Mouse (Mus musculus): ENCODE measurements around the gene Nap1l4.
A peak's percentile ranks its signal among the peaks of the same experiment; 100 is the strongest.
"Not testable (repeated sequence)": the region's sequence is repeated elsewhere in the genome, so short reads cannot be mapped to it uniquely, and the experiment has no call there.

Gene Nap1l4

DNA sequence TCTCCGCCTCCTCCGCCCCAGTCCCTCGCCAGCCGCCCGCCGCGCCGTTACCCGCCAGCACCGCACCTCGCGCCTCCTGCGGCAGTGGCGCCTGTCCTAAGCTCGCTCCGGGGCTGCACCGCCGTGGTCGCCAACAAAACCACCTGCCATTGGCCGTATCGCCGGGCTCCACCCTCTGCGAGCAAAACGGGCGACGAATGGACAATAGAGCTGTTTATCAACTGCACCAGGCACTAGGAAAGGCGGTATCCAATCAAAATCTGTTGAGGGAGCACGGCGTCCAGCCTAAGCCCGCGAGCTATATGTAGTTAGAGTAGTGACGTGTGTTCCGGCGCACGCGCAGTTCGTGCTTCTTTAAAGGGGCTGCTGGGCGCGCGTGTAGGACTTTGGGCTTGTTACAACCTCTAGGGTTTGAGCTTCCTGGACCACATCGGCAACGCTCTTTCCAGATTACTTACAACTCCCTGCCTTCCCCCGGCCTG lies at the start of gene Nap1l4:
Nap1l4 (minus strand) TSS at position 131 of the 482 bp plus-strand sequence.
- peak; percentile 99 for DNase-seq

DNA sequence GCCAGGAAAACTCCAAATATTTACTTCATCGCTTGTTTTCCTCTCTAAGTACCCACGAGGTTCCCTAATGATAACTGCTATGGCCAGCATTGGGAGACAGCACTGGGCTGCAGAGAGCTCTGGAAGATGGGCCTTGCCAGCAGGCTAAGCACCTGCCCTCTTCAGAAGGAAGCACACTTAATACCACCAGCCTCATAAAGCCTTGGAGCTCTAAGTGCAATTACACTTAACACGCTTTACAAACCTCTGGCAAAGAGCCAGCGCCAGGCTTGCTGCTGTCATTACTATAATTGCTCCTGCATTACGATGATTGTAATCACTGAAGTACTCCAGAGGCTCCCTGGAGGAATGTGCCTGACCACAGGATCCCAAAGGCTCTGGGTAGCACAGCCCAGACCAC lies 46.0 kb upstream of the Nap1l4 start:
- DNase-seq, result peak; percentile 18

DNA sequence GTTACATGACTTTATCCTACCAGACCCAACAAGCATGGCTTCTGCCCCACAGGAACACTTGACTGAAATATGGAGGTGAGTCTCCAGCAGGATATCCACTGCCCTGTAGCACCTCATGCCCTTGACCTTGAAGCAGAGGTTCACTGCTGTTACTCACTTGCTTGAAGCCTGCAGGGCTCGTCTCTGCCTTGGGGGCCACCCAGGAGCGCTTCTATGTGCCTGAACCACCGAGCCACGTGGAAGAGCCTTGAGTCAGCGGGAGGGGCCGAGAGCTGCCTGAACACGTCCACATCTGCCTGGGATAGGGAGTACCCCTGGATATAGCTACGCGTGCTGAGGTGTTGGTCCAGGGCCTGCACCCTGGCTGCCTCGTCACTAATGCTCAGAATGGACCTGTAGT lies 43.3 kb upstream of the Nap1l4 start:
- no peak for DNase-seq

DNA sequence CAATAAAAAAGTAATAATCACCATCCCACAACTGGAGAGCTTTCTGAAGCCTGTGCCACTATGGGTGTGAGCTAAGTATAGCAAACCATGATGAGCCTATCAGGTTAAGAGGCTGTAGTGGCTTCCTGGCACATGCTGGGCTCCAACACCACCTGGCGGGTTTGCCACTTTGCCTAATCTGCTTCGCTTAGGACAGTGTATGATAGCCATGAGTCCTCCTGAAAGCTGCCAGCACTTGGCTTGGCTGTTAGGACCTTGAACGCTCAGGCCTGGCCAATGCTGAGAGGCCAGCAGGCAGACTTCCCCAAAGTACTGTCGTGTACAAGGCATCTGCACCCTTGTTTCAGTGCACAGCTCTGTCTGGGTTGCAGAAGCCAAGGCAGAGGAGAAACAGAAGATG lies 39.1 kb upstream of the Nap1l4 start:
- no peak for DNase-seq

DNA sequence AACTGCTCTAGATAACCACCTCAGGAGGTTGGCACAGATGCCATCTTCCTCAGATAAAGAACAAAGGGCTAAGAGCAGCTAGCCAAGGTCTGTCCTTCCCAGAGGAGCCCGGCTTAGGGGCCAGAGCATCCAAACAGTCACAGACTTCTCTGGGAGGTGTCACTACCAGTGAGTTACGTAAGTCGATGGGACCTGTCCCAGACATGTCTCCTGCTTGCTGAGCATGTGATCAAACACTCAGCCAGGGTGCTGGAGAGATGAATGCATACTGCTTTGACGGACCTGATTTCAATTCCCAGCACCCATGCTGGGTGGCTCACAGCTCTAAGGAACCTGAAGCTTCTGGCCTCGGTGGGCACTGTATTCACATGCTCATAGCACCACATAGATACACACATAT lies 38.7 kb upstream of the Nap1l4 start:
- no peak for DNase-seq

DNA sequence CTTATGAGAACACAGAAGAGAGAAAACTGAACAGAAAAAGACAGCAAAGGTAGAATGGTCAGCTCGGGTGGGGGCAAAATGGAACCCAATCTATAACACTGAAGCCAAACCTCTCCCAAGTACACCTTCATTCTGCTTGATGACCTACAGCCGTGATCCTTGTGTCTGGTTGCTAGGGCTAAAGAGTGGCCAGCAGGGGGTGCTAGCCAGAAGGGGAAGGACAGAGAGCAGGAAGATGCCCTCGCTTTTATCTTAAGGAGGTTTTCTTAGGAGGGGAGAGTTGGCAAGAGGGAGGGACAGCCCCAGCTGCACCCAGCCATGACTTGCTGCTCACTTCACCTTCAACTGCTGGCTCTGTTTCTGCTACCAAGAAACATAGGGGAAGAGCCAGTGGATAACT lies 35.0 kb upstream of the Nap1l4 start:
- peak; percentile 70 for DNase-seq

DNA sequence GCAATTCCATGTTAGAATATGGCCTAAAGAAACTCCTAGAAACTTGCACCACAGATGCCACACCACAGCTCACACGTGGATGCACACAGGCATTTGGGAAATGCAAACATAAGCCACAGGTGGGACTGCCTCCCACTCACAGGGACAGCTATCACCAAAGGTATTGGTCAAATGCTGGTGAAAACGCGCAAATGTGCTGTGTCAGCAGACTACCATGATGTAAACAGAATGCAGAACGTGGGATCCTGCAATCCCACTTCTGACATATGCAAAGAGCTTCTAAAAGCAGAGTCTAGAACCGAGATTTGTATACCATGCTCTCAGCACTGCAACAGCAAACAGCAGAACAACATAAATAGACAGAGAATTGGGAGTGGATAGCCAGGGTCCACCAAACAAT lies 34.1 kb upstream of the Nap1l4 start:
- DNase-seq, result no peak

DNA sequence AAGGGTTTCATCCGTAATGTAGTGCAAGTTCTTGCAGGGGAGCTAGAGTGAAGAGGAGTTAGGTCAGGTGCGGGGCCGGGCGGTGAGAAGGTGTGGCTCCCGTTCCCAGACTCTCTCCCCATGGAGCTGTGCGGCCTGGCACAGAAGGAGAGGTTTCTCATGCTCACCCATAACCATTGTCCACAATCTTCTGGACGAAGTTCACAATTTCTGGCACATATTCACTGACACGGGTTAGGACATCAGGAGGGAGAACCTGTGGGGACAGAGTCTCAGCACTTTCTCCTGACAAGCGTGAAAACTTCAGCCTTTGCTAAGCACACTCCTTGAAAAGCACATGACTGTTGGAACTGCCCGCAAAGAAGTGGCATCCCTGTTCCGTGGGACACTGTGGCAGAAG lies 26.8 kb upstream of the Nap1l4 start:
- no peak for DNase-seq

DNA sequence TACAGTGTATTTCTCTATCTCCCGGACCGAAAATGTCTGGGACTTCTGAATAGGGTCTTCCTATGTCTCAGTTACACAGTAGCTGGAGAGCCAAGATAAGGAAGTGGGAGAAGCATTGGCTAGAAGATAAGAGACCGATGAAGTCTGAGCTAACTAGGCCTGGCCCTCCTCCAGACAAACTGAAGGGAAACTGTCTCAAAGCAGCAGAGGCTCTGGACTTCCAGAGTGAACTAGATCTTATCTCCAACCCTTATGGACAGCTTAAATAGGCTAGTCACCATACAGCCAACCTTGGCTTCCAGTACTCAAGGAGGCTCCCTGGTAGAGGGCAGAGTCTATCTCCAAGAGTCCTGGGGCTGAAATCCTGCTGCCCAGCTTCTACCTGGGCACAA lies 16.7 kb upstream of the Nap1l4 start:
- no peak for DNase-seq

DNA sequence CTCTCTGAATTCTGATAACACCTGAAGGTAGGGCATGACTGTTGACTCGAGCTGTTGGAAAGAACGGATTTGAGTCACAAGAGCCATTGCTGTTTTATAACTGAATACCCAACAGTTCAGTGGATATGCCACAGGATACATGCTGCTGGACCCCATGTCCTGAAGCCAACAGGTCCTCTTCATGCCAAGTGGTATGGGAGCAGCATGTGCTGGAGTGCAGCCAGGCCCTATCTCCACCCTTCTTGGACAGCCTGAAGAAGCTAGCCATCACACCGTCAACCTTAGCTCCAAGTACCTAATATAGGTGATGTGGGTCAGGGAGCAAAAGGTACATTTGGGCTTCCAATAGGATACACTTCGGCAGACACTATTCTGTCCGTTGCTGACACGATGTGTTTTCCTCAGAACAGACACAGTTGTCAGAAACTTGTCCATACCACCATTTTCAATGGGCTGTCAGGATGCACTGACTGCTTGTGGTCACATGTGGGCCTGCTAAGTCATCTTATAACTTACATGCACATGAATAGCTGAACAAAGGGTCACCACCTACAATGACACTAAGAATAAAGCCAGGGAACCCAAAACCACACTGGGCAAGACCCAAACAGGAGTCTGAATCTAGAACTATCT lies 16.2 kb upstream of the Nap1l4 start:
- DNase-seq, result no peak

DNA sequence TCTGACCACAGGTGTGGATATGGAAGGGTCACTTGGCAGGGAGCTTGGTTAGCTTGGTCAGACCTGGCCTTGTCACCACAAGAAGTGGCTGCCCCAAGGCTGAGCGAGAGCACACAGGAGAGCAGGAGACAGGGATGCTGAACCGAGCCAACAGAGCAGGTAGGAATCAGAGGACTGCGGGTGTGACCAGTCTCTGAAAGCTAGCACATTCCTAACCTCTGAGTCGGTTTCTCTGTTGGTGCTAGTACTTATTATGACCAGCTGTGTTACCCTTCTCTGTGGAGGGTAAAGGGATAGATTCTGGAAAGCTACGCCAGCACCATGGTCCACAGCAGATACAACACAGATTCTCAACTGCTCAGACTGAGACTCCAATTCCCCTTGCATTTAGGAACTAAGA lies 14.9 kb upstream of the Nap1l4 start:
- DNase-seq, result no peak

DNA sequence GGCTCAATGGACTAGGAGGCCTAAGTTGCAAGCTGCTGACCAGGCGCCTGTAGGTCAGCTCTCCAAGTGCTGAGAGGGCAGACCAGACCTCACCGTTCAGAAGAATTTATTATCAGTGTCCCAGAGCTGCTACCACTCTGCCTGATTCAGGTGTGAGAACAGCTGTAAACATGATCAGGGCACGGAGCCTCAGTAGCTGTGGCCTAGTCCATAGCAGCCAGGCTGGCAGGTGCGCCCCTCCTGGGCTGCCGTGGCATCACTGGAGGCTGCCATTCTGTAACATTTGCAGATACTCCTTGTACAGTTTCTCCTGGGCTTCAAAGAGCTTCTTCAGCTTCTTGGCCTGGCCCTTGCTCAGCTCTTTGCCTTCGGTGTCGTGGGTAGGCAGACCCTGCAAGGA lies 8.7 kb upstream of the Nap1l4 start:
- no peak for DNase-seq

DNA sequence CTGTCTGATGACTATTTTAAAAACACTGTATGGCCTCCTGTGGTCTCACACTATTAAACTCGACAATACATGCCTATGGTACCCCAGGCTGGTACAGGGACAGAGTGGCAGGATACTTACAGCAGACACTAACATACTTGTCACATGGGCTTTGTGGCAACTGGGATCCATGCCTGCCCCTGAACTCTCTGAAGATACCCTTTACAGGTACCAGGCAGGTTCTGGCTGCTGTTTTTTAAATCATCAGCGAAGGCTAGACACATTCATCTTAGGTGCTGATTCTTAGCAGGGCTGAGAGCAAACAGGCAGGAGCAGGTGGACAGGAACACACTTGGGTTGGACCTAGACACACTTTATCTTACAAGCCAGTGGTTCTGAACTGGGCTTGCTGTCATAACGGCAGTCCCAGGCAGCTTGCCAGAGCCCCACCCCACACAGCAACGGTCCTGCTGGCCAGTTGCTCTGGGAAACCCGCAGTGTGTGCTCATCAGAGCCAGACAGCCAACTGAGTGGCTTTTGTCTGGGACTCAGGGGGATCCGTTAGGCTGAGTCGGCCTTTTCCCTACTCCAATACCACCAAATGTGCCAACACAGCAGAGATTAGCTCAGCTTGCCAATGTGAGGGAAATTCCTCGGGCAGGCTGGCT lies 8.2 kb upstream of the Nap1l4 start:
- peak; percentile 64 for DNase-seq

DNA sequence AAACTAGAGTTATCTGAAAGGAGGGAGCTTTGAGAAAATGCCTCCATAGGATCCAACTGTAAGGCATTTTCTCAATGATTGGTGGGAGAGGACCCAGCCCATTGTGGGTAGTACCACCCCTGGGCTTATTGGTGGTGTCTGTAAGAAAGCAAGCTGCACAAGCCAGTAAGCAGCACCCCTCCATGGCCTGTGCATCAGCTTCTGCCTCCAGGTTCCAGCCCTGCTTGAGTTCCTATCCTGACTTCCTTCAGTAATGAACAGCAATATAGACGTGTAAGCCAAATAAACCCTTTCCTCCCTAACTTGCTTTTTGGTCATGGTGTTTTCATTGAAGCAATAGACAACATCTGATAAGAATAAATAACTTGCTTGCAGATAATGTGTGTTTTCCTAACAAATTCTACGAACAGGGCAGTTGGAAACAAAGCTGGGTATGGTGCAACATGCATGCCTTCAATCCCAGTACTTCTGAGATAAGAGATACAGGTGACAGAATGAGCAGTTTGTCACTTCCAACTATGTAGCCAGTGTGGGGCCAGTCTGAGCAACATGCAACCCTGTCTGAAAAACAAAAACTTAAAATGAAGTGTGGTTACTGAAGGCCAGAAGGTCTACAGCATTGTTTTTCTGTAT lies 798 bp upstream of the Nap1l4 start:
- peak; percentile 7 for DNase-seq

DNA sequence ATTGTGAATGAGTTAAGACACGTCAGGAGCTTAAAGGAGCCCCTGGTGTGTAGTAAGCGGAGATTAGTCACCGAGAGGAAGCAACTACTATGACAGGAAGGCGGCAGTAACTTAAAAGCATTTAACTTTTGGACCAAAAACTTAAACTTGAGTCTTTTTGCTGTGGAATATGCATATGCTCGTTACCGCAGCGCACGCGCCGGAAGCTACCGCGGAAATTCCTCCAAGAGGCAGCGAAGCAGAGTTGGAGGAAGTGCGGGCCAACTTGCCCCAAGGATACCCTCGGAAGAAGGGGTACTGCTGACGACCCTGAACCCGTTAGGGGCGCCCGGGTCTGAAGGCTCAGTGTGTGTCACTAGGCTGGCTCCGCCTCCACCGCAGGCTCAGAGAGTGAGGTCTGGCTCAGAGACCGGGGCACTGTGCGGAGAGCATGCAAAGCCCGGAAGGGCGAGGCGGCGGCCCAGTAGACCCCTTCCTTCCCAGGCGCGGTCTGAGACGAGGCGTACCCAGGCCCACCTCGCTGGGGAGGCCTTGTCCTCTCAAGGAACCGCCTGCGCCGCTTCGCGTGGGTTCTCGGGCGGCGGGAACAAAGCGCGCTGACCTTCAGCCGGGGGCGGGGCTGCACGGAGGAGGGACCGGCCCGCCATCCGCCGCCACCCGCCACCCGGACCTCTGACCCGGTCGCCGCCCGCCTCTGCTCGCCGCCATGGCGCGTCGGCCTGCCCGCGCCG lies 510 bp downstream of the Nap1l4 start:
- DNase-seq, result no peak

DNA sequence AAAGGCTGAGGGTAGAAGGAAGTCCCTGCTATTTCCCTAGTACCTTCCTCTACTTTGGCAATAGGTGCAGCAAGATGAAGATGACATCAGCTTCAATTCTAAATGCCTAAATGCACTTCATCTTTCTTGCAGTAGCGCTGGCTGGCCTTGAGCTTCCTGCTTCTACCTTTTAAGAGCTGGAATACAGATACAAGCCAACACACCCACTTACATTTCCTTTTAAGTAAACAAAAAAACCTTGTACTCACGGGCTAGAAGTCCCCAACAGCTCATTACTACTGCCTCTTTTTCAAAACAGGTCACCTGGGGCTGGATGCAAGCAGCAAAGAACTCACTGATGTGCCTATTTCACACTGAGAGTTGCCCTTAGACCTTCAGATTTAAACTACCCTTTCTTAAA lies 2.4 kb downstream of the Nap1l4 start:
- DNase-seq, result no peak

DNA sequence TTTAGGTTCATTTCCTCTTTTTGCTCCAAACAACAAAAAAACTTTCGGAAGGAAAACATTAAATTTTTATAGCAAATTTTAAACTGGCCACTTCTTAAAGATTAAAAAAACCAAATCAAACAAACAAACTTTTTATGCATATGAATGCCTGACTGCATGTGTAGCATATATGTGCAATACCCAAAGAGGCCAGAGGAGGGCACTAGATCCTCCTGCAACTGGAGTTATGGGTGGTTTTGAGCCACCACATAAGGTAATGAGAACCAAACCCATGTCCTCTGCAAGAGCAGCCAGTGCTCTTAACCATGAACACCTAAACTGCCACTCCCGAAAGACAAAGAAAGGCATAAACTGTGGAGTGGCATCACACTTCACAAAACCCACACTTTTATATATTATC lies 4.5 kb downstream of the Nap1l4 start:
- DNase-seq, result peak; percentile 18

DNA sequence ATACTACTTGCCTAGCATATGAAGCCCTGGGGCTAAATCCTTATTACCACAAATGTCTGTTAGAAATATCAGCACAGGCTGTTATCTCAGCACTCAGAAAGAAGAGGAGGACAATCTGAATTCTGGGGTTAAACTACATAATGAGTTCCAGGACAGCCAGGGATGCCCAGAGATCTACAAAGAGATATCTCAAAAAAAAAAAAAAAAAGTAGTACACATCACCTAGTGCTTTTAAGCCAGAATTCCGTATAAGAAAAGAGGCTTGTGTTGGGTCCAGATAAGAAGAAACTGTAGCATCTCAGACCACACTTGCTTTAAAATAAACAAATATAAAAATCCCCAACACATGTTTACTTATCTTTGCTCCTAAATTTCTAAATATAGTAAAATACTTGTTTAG lies 10.2 kb downstream of the Nap1l4 start:
- DNase-seq, result no peak

DNA sequence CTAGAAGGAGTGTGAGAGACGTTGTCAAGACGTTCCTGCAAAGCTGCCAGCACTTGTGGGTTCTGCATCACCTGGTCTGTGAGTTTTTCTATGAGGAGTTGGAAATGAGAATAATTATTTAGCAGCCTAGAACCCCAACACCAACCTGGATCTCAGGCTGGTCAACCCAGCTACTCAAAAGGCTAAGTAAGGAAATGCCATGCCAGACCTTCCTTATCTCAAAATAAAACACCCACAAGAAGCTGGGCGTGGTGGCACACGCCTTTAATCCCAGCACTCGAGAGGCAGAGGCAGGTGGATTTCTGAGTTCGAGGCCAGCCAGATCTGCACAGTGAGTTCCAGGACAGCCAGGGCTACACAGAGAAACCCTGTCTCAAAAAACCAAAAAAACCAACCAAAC lies 10.7 kb downstream of the Nap1l4 start:
- DNase-seq, result not testable (repeated sequence)

DNA sequence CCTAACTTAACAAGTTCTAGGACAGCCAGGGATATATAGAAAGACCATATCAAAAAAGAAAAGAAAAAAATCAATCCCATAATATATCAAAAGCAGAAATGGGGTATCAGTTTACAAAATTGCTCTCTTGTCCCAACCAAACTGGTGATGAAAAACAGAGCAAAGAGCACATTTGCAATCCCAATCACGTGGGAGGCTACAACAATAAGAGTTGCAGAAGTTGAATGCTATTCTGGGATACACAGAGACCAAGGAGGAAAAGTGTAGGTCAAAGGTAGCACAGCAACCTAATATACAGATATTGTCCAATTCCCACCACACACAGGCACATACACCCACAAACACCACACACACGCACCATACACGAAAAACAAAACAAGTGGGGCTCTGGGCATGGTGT lies 12.7 kb downstream of the Nap1l4 start:
- DNase-seq, result no peak

DNA sequence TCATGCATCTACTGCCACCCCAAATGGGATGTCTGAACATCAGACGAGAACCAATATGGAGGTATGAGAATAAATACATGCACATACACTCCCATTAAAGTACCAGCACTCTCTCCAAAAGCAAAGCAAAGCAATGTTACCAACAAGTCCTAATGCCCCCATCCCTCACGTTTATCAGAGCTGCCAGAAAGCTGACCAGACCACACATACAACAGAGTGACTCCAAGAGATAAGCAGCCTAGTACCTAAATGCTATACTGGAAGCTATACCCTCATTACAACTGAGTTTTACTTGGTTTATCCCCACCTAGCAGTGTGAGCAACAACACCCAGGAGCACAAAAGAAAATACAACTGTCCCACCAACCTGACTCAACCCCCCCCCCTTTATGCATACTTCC lies 15.6 kb downstream of the Nap1l4 start:
- no peak for DNase-seq

DNA sequence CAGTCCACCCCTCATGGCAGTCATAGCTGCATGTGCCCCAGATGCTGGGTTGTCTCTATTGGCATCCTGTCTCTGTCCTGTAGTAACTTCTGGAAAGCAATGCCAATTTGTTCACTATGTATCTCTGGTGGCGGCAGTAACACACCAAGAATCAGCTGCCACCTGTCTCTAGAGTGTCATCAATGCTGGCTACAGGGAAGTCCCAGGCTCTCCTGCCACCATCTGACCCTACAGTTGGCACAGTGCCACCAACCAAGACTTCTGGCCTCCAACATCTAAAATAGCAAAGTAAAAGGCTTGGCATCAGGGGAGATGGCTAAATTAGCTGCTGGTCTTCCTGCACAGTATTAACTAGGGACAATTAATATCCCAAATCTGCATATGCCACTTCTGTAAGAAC lies 16.5 kb downstream of the Nap1l4 start:
- no peak for DNase-seq

DNA sequence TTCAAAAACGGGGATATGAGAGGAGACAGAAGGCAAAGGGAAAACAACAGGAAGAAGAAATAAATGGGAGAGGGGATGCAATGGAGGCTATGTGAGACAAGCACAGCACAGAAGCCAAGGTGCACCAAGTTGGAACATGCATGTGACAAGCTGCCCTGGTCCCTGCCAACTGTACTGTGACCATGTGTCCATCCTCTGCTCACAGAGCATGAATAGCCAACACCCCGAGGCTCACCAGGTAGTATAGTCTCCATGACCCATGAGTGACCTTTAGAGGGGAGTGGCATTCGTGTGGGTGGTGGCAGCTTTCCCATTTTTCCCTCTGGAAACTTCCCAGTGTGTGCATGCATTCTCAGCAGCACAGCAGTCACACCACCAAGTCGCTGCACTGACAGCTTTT lies 29.6 kb downstream of the Nap1l4 start:
- DNase-seq, result no peak

DNA sequence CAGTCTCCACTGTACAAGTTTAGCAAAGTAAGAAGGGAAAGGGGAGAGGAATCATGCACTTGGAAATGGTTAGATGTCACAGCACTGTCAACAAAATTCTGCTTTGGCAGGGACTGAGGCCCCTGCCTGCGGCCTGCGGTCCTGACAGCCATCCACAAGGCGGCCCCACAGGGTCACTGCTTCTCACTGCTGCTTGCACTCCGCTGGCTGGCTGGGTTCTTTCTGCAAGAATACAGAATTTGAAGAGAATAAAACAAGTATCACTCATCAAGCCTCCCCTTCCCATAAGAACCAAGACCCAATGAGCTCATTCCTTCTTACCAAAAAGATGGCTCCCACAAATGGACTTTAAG lies 34.5 kb downstream of the Nap1l4 start:
- no peak for DNase-seq

Data from kidney, postnatal 14 days (tissue).